Mouse (Mus musculus): ENCODE results near the gene Stk4. TPM values are rescaled to one million over a fixed set of nuclear protein-coding genes. Genes with fewer than 3 reads are reported as not detected.

Stk4 gene
- polyA plus RNA-seq, 1 experiment: 20.9 TPM

DNA sequence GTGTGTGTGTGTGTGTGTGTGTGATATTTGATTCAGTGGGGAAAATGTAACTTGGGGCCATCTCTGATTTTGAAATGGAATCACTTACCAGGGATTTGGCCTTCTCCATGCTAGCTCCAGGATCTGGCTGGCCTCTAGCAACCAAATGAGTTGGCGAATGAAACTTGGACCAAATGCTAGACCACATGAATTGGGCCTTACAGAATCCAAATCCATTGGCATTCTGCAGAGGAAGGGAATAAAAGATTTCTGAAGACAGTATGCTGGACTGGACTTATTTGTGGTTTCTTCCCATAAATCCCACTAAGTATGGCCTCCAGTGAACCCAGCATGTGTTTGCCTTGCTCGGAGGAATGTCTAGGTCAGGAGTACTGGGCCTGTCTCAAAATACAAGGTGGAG lies 88.7 kb downstream of the Stk4 start:
- H3K4me3 ChIP-seq (ENCODE audit: insufficient read depth, low read length): no peak overlapping the region

DNA sequence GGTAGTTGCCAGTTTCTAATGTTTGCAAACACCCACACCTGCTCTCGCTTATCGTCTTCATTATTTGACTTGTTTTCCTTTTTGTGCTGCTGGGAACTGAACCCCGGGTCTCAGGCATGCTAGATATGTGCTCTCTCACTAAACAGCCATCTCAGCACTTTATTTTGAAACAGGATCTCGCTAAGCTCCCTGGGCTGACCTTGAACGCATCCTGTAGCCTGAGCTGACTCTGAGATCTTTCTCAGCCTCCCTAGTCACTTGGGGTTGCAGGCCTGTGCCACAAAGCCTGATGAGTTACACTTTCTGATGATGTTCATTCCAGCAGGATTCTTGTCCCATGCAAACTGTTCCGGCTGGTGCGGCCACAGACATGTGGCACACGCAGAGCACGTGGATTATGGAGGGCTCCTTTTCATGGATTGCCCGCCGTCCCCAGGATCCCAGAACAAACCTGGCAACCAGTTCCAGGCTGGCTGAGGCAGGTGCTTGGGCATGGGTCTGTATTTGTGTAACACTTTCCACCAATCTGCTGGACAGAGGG lies 91.5 kb downstream of the Stk4 start:
- Histone ChIP-seq H3K4me3 (ENCODE audit: insufficient read depth, low read length) (no peak overlapping the region), H3K4me1 (ENCODE audit: control insufficient read depth, insufficient read depth, low read length) (no peaks in the 10 kb centered on the region; the same call in 1 of the 2 replicates), H3K27ac (ENCODE audit: insufficient read depth, low read length) (no peak overlapping the region)
- no peak for TF ChIP-seq CTCF (IDR thresholded peaks at IDR 0.05; ENCODE audit: extremely low read depth, insufficient read depth, low read length)
- TF ChIP-seq POLR2A (IDR thresholded peaks at IDR 0.05; ENCODE audit: extremely low read depth, insufficient read depth, low read length): no peak

More for the DNA sequence above, 88.7 kb downstream of the Stk4 start:
- no peak for TF ChIP-seq POLR2A (IDR thresholded peaks at IDR 0.05; ENCODE audit: extremely low read depth, insufficient read depth, low read length)
- TF ChIP-seq CTCF (IDR thresholded peaks at IDR 0.05; ENCODE audit: extremely low read depth, insufficient read depth, low read length): no peak
- Histone ChIP-seq H3K4me1 (ENCODE audit: control insufficient read depth, insufficient read depth, low read length) (no peaks in the 10 kb centered on the region), H3K27ac (ENCODE audit: insufficient read depth, low read length) (no peak overlapping the region)

DNA sequence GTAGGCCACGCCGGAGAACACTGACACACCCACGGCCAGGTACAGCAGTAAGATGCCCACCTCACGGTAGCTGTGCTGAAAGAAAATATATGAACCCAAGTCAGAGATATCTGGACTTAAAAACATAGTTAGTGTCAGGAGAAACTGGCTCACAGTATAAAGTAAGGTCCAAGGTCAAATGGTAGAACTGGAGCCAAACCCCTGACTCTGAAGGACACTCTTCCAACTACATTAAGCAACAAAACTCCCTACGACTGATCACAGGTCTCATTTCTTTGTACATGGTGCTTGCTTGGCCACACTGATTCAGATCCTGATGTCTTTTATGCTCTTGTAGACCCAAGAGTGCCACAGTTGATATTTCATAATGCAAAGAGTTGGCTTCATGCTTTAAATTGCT lies 94.8 kb downstream of the Stk4 start:
- no peak for TF ChIP-seq CTCF (IDR thresholded peaks at IDR 0.05; ENCODE audit: extremely low read depth, insufficient read depth, low read length)
- TF ChIP-seq POLR2A (IDR thresholded peaks at IDR 0.05; ENCODE audit: extremely low read depth, insufficient read depth, low read length): no peak
- Histone ChIP-seq H3K27ac (ENCODE audit: insufficient read depth, low read length) (no peak overlapping the region), H3K4me1 (ENCODE audit: control insufficient read depth, insufficient read depth, low read length) (no peaks in the 10 kb centered on the region; the same call in 1 of the 2 replicates), H3K4me3 (ENCODE audit: insufficient read depth, low read length) (no peak overlapping the region)

DNA sequence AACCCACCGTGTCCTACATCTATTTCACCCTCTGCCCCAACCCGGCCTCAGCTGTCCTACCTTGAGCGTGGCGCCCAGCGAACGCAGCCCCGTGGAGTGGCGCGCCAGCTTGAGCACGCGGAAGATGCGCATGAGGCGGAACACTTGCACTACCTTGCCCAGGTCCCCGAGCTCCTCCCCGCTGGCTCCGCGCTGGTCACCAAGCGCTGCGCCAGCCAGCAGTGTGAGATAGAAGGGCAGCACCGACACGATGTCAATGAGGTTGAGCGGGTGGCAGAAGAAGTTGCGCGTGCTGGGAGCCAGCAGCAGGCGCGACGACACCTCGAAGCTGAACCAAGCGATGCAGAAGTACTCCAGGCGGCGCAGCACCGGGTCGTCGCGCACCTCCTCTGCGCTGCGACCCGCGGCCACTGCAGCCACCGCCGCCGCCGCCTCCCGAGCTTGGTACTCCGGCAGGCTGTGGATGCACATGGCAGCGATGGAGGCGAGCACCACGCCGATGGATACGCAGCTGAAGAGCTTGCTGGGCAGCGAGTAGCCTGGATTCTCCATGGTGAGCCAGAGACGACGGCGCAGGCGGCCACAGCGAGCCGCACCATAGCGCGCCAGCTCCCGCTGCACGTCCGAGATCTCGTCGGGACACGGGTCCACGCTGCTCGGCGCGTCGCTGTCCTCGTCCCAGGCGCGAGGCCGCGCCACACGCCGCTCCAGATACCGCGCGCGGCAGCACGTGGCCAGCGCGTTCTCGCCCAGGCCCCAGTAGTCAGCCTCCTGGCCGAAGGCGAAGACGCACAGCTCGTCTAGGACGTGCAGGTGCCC lies 97.8 kb downstream of the Stk4 start:
- no peak overlapping the region for H3K27ac ChIP-seq (ENCODE audit: insufficient read depth, low read length)
- TF ChIP-seq CTCF (IDR thresholded peaks at IDR 0.05; ENCODE audit: extremely low read depth, insufficient read depth, low read length) (no peak), POLR2A (IDR thresholded peaks at IDR 0.05; ENCODE audit: extremely low read depth, insufficient read depth, low read length) (no peak)
- H3K4me3 ChIP-seq (ENCODE audit: insufficient read depth, low read length): peak overlapping the region; percentile 26
- no peaks in the 10 kb centered on the region; the same call in 1 of the 2 replicates for H3K4me1 ChIP-seq (ENCODE audit: control insufficient read depth, insufficient read depth, low read length)

DNA sequence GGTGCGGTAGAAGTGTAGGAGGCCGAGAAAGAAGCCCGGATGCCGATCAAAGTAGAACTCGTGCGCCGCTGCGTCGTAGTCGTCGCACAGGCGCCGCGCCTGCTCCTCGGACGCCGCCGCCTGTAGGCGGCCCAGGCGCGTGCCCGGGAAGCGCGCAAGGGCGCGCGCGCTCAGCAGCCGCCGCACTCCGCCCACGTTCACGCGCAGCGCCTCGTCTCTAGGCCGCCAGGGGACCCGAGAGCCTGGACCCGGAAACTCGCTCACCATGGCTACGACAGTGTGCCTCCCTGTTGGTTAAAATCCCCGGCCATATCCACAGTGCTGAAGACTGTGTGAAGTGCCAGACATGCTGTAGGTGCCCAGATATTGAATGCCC lies 98.4 kb downstream of the Stk4 start:
- TF ChIP-seq CTCF (IDR thresholded peaks at IDR 0.05; ENCODE audit: extremely low read depth, insufficient read depth, low read length) (no peak), POLR2A (IDR thresholded peaks at IDR 0.05; ENCODE audit: extremely low read depth, insufficient read depth, low read length) (no peak)
- peaks cover under 1% of the 10 kb centered on the region; the same call in 1 of the 2 replicates for H3K4me1 ChIP-seq (ENCODE audit: control insufficient read depth, insufficient read depth, low read length)
- H3K4me3 ChIP-seq (ENCODE audit: insufficient read depth, low read length): peak overlapping the region; percentile 26
- no peak overlapping the region for H3K27ac ChIP-seq (ENCODE audit: insufficient read depth, low read length)

DNA sequence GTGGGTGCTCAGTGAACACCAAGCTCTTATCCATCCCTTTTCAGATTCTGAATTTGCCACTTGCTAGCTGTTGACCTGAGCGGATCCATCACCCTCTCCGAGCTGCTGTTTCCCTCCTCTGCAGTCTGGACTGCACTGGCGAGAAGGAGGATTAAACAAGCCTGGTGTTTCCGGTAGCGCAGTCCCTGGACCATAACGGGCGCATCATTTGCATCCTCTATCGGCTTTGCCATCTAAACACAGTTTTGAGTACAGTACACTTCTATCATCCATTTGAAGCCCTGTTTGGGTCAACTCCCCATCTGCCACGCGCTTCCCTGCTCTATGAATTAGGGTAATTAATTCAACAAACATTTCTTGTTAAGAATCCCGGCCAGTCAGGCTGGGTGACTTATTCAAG lies 100.2 kb downstream of the Stk4 start:
- Histone ChIP-seq H3K27ac (ENCODE audit: insufficient read depth, low read length) (no peak overlapping the region), H3K4me3 (ENCODE audit: insufficient read depth, low read length) (peak overlapping the region; percentile 19; the same call in 1 of the 2 replicates), H3K4me1 (ENCODE audit: control insufficient read depth, insufficient read depth, low read length) (peaks cover 1% of the 10 kb centered on the region; the same call in 1 of the 2 replicates)
- no peak for TF ChIP-seq POLR2A (IDR thresholded peaks at IDR 0.05; ENCODE audit: extremely low read depth, insufficient read depth, low read length)
- no peak for TF ChIP-seq CTCF (IDR thresholded peaks at IDR 0.05; ENCODE audit: extremely low read depth, insufficient read depth, low read length)

DNA sequence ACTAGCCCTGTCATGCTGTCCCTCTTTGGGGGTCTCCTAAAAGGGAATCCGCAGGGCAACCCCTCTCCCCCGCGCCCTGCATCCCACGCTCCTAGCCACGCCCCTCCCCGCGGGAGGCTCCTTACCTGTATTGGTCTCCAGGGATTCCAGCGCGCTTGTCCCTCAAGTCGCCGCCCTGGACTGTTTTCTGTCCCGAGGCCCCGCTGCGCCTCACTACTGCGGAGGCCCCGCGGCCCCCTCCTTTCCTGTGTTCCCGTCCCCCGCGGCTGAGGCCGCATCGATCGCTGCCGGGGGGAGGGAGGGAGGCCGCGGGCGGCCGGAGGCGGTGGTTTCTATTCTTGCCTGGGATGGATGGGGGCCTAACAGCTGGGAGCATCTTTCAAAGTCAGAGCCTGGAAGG lies 100.8 kb downstream of the Stk4 start, which contains the start of gene Kcns1:
Gene Kcns1 (minus strand): TSS at position 212 of the 400 bp plus-strand sequence.
- no peak for TF ChIP-seq POLR2A (IDR thresholded peaks at IDR 0.05; ENCODE audit: extremely low read depth, insufficient read depth, low read length)
- TF ChIP-seq CTCF (IDR thresholded peaks at IDR 0.05; ENCODE audit: extremely low read depth, insufficient read depth, low read length): no peak

DNA sequence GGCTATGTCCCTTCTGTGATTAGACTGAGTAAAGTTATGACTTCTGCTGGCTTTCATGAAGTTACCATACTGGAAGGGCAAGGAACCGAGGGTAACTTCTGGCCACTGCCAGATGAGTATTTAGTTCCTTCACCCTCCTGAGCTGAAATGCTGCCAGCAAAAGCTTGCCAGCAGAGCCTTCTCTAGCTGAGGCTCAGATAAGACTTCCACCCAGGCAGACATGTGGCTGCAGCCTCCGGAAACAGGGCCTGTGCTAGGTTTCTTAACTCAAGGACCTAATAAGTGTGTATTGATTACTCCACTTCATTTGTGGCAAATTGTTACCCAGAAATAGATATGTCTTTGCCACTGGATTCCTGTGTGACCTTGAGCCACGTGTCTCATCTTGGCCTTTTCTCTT lies 103.3 kb downstream of the Stk4 start:
- H3K4me3 ChIP-seq (ENCODE audit: insufficient read depth, low read length): no peak overlapping the region
- no peak overlapping the region for H3K27ac ChIP-seq (ENCODE audit: insufficient read depth, low read length)
- no peak for TF ChIP-seq POLR2A (IDR thresholded peaks at IDR 0.05; ENCODE audit: extremely low read depth, insufficient read depth, low read length)
- TF ChIP-seq CTCF (IDR thresholded peaks at IDR 0.05; ENCODE audit: extremely low read depth, insufficient read depth, low read length): no peak
- peaks cover 5% of the 10 kb centered on the region; the same call in 1 of the 2 replicates for H3K4me1 ChIP-seq (ENCODE audit: control insufficient read depth, insufficient read depth, low read length)

More for the DNA sequence above, 100.8 kb downstream of the Stk4 start, which contains the start of gene Kcns1:
- Histone ChIP-seq H3K27ac (ENCODE audit: insufficient read depth, low read length) (no peak within 1 kb of the TSS), H3K4me3 (ENCODE audit: insufficient read depth, low read length) (peak within 1 kb of the TSS; percentile 19), H3K4me1 (ENCODE audit: control insufficient read depth, insufficient read depth, low read length) (peaks cover 4% of the 10 kb centered on the region; the same call in 1 of the 2 replicates)

DNA sequence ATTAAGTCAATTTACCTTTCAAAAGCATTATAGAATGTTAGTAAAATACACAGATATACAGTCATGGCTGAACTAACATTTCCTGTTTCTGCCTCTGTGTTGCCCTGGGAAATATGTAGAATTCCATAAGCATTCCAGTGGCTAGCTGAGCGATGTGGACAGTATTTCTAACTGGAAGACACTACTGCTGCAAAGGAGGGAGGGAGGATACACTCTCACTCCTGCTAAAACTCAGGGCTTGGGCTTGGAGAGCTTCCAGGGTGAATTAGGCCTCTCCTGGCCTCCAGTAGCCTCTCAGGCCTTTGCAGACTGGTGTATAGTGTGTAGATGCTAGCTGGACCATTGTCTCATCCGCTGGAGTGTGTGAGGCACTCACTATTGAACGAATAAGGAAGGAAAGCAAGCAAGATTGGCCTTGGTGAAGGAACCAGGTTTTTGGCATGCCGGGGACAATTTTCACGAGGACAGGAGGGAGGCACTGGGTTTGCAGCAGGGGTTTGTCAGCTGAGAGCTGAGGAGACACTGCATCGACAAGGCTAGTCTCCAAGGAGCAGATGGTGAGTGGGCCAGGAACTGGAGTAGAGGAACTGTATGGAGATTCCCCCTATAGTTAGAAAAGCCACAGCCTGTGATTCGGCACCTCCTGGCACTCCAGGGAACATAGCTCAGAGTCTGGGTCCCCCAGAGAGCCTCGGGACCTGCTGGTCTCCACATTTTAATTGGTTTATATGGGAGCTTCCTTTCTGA lies 104.7 kb downstream of the Stk4 start:
- Histone ChIP-seq H3K4me1 (ENCODE audit: control insufficient read depth, insufficient read depth, low read length) (peaks cover 5% of the 10 kb centered on the region; the same call in 1 of the 2 replicates), H3K27ac (ENCODE audit: insufficient read depth, low read length) (0 out of 2 replicates have a peak overlapping the region, but pooled peaks have one; percentile 8), H3K4me3 (ENCODE audit: insufficient read depth, low read length) (no peak overlapping the region)
- no peak for TF ChIP-seq CTCF (IDR thresholded peaks at IDR 0.05; ENCODE audit: extremely low read depth, insufficient read depth, low read length)
- no peak for TF ChIP-seq POLR2A (IDR thresholded peaks at IDR 0.05; ENCODE audit: extremely low read depth, insufficient read depth, low read length)

Data from cortical plate, adult 2 months (tissue).